Mouse (Mus musculus) adrenal gland, adult (tissue): ENCODE results near the gene Cacna2d4.
"Not testable (repeated sequence)": the region's sequence is repeated elsewhere in the genome, so short reads cannot be mapped to it uniquely, and the experiment has no call there.

Source experiments
- DNase-seq, 2 experiments: peaks; one replicate each; pipeline ENCODE4 v3.0.0; 2022 to 2023; ENCODE audit warnings: low spot score in 1 of 2; ENCODE audit not compliant: inconsistent age in 2 of 2

Cacna2d4 gene

GRCm38 (mm10) chr6:119236241-119236640, at the start of gene Cacna2d4:
Cacna2d4 (plus strand) TSS chr6:119236526.
- DNase-seq, result no peak

- peak in 1 of 2 experiments; percentile 40 for DNase-seq
Measured at GRCm38 (mm10) chr6:119186658-119187057, 49.7 kb upstream of the Cacna2d4 start.

- DNase-seq, result no peak
Measured at GRCm38 (mm10) chr6:119187631-119188030, 48.7 kb upstream of the Cacna2d4 start.

GRCm38 (mm10) chr6:119191478-119191877, 44.8 kb upstream of the Cacna2d4 start:
- no peak for DNase-seq

- no peak for DNase-seq
Measured at GRCm38 (mm10) chr6:119193571-119194154, 42.7 kb upstream of the Cacna2d4 start.

GRCm38 (mm10) chr6:119194161-119194560, 42.2 kb upstream of the Cacna2d4 start:
- DNase-seq, result no peak

- no peak for DNase-seq
Measured at GRCm38 (mm10) chr6:119194601-119195000, 41.7 kb upstream of the Cacna2d4 start.

GRCm38 (mm10) chr6:119196382-119197305, 39.7 kb upstream of the Cacna2d4 start, which contains the start of gene Cacna1c:
Cacna1c (minus strand) TSS chr6:119196418.
- no peak for DNase-seq

GRCm38 (mm10) chr6:119198534-119199273, 37.6 kb upstream of the Cacna2d4 start:
- no peak for DNase-seq

GRCm38 (mm10) chr6:119199274-119199879, 36.9 kb upstream of the Cacna2d4 start:
- no peak for DNase-seq

- no peak for DNase-seq
Measured at GRCm38 (mm10) chr6:119200362-119200761, 36.0 kb upstream of the Cacna2d4 start.

- DNase-seq, result no peak
Measured at GRCm38 (mm10) chr6:119201575-119201974, 34.8 kb upstream of the Cacna2d4 start.

- no peak for DNase-seq
Measured at GRCm38 (mm10) chr6:119204286-119204685, 32.0 kb upstream of the Cacna2d4 start.

- no peak for DNase-seq
Measured at GRCm38 (mm10) chr6:119204915-119205314, 31.4 kb upstream of the Cacna2d4 start.

GRCm38 (mm10) chr6:119206006-119206405, 30.3 kb upstream of the Cacna2d4 start:
- DNase-seq, result not testable (repeated sequence)

GRCm38 (mm10) chr6:119213375-119213774, 23.0 kb upstream of the Cacna2d4 start:
- DNase-seq, result no peak

GRCm38 (mm10) chr6:119214190-119214589, 22.1 kb upstream of the Cacna2d4 start:
- DNase-seq, result no peak

- no peak for DNase-seq
Measured at GRCm38 (mm10) chr6:119215040-119215613, 21.2 kb upstream of the Cacna2d4 start.

GRCm38 (mm10) chr6:119217661-119218060, 18.7 kb upstream of the Cacna2d4 start:
- DNase-seq, result no peak

GRCm38 (mm10) chr6:119218591-119218990, 17.7 kb upstream of the Cacna2d4 start:
- no peak for DNase-seq
